Comparison of ENCODE assay signal across 25 mouse cellular contexts in genomic region chr3:147088171-147088570, GRCm38 (mm10).
"Had no signal": no experiment of that assay in that cellular context is flagged by ENCODE, and none has a peak within 500 bp of the region (broad histone marks: within the 10 kb centered on the region; RNA-seq: fewer than 3 reads in every experiment).

No protein-coding gene starts in this region.

- H3K27me3 ChIP-seq: heart, embryonic 12.5 days; hindbrain, embryonic 12.5 days; intestine, embryonic 15.5 days; liver, embryonic 12.5 days had no signal

- H3K27ac ChIP-seq: gastrocnemius, adult 2 months; heart, embryonic 10.5 days; hindbrain, embryonic 10.5 days; hindbrain, embryonic 12.5 days; hindbrain, embryonic 14.5 days; intestine, embryonic 15.5 days; limb, embryonic 13.5 days; limb, embryonic 15.5 days; liver, embryonic 12.5 days; liver, embryonic 14.5 days had no signal

- H3K4me2 ChIP-seq: heart, embryonic 12.5 days; hindbrain, embryonic 12.5 days; hindbrain, embryonic 14.5 days; intestine, embryonic 15.5 days; limb, embryonic 13.5 days; limb, embryonic 15.5 days; liver, embryonic 12.5 days had no signal

- H3K4me3 ChIP-seq: gastrocnemius, adult 2 months; heart, embryonic 10.5 days; heart, embryonic 12.5 days; hindbrain, embryonic 10.5 days; hindbrain, embryonic 12.5 days; intestine, embryonic 15.5 days; limb, embryonic 13.5 days; limb, embryonic 15.5 days; liver, embryonic 12.5 days had no signal

- H3K36me3 ChIP-seq: heart, embryonic 10.5 days; heart, embryonic 12.5 days; hindbrain, embryonic 10.5 days; hindbrain, embryonic 12.5 days; intestine, embryonic 15.5 days; limb, embryonic 13.5 days; limb, embryonic 15.5 days; liver, embryonic 12.5 days had no signal

- DNase-seq: gastrocnemius, adult 2 months; gastrocnemius, postnatal 10 days; gastrocnemius, postnatal 25 days; heart, postnatal 10 days; heart, postnatal 4 days; kidney, adult 18-20 months; kidney, adult 8-10 months; kidney, postnatal 14 days; kidney, postnatal 36 days; layer of hippocampus, adult 9-11 months; layer of hippocampus, postnatal 36 days; left cerebral cortex, postnatal 4 days had no signal

- ATAC-seq: hindbrain, embryonic 16.5 days; inflammation-experienced regulatory T-cells, adult 6 months; intestine, embryonic 15.5 days; intestine, postnatal 0 days; liver, embryonic 12.5 days had no signal

- H3K4me1 ChIP-seq: heart, embryonic 10.5 days; intestine, embryonic 15.5 days; liver, embryonic 12.5 days had no signal

- H3K9ac ChIP-seq: heart, embryonic 12.5 days; hindbrain, embryonic 12.5 days; hindbrain, embryonic 14.5 days; intestine, embryonic 15.5 days; limb, embryonic 13.5 days; limb, embryonic 15.5 days; liver, embryonic 12.5 days; liver, embryonic 14.5 days had no signal

- H3K9me3 ChIP-seq: heart, embryonic 10.5 days; heart, embryonic 12.5 days; hindbrain, embryonic 10.5 days; hindbrain, embryonic 12.5 days; intestine, embryonic 15.5 days; limb, embryonic 13.5 days; limb, embryonic 15.5 days; liver, embryonic 12.5 days had no signal
